Mouse (Mus musculus) left cerebral cortex, adult 11 months (tissue): ENCODE data around the gene Stip1.

Experiments used
- DNase-seq: peaks from one replicate; pipeline ENCODE4 v3.0.0; 2022; ENCODE audit warnings: low spot score

Gene Stip1

DNA sequence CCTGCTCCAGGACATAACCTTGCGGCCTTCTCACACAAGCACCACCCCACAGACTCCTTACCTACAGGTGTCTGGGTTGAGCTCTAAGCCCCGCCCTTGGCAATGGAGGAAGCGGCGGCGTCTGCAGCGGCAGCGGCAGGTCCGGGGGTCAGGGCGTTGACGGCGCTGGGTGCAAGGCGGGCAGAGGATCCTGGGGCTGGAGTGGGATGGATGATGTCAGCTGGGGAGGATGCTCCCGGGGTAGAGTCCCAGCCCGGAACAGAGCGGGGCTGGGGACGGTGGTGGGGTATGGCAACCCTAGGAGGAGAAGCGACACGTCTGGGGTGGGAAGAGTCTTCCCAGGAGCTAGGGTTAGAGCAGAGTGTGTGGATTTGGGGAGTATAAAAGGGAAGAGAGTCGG is 54.5 kb downstream of the Stip1 start:
- no peak for DNase-seq

DNA sequence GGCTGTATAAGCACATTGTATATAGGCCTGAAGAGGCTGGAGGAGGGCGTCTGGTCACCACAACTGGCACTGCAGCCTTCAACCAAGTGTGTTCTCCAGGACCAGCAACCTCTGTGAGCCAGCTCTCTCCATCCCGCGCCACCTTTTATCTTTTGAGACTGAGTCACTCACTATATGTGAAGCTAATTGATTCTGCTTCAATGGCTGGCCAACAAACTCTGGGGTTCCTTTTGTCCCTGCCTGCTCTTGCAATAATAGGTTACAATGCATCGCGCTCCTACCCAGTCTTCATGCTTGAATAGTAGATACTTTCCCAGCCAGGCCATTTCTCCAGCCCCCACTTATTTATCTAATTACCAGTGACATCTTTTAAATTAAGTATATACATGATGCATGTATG is 56.1 kb downstream of the Stip1 start:
- DNase-seq, result no peak

GRCm38 (mm10) chr19:6981465-6981864 is 58.3 kb downstream of the Stip1 start:
- no peak for DNase-seq

- DNase-seq, result peak; percentile 98
Measured at GRCm38 (mm10) chr19:6980381-6981093, 59.2 kb downstream of the Stip1 start, which contains the start of gene Fkbp2. Gene Fkbp2, minus strand, starts transcription at chr19:6980501.

GRCm38 (mm10) chr19:6979486-6980380 is 60.0 kb downstream of the Stip1 start:
- DNase-seq, result peak; percentile 98

DNA sequence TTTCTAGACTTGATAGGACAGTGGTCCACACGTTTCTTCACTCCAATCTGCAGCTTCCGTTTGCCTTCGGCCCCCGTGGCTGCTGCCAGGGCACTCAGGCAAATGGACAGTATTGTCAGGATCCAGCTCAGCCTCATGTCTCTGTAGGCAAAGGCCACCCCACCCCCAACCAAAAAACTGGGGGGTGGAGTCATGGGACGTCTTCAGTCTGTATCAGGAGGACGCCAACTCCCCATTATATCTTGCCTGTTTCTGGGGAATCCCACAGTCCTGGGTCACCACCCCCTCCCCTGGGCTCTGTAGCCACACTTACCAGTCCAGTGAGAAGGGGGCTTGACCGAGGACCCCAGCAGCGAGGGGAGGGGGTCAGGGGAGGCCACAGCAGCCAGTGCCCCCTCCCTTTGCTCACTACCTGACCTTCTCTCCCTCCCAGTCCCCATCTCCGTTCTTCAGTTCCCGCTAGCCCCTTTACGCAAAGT is 60.7 kb downstream of the Stip1 start:
- DNase-seq, result no peak

GRCm38 (mm10) chr19:6978639-6978974 is 61.2 kb downstream of the Stip1 start:
- DNase-seq, result no peak

DNA sequence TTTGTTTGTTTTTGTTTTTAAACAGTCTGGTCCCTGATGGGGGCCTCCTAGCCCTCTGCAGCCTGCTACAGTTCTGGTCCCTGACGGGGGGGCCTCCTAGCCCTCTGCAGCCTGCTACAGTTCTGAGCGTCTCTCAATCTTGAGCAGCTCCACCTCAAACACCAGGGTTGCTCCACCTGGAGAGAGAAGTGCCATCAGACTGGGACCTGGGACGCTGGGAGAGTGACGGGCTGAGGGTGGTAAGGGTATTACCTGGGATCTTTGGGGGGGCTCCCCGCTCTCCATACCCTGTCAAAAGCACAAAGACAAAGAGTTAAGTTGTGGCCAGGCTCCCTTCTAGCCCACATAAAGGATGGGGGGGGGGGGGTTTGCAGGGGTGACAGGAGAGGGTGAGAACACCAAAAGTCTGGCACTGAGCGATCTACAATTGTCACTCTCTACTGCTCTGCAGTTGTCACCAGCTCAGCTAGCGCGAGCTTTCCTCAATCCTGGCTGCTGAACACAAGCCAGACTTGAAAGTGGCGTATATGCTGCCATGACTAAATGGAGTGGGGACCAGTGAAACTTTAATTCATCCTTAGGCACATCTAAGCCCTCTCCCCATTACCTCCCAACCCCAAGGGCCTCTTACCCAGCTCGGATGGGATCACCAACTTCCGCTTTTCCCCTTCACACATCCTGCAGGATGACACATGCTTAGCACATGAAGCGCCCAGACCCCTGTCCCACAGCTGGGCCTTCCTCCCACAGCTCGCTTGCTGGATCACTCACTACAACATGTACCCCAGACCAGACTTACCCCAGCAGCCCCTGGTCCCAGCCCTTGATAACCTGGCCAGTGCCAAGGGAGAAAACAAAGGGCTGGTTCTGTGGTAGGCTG is 61.8 kb downstream of the Stip1 start:
- DNase-seq, result no peak

- no peak for DNase-seq
Measured at GRCm38 (mm10) chr19:6975537-6976521, 63.9 kb downstream of the Stip1 start, which contains the start of gene Plcb3. Gene Plcb3, minus strand, starts transcription at chr19:6976470.

GRCm38 (mm10) chr19:6974211-6975205 is 65.3 kb downstream of the Stip1 start, which contains the start of gene Ppp1r14b:
Gene Ppp1r14b, plus strand, starts transcription at chr19:6974968.
- DNase-seq, result no peak

GRCm38 (mm10) chr19:6973581-6974190 is 66.1 kb downstream of the Stip1 start:
- DNase-seq, result no peak

DNA sequence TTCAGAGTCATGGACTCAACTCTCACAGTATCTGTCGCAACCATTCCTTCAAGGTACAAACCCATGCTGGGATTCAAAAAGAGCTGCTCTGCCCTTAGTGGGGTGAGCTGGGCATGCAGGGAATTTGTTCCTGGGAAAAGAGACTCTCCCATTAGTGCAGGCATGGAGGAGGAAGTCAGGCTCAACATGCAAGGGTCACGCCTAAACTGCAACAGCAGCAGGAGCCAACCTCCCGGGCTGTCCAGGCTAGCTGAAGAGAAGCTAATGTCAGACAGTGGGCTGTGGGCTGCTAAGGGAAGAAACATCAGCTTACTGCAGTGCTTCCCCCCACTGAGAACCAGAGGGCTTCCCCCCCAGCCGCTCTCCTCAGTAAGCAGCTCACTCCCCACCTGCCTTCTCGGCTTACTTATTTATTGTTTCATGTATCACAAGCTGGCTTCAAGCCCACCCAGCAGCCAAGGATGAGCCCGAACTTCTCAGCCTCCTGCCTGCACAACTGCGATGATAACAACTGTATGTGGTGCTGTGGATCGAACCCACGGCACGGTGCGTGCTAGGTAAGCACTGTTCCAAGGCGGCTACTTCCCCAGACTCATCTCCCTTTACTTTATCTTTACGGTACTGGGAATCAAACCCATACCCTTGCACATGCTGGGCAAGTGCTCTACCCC is 67.4 kb downstream of the Stip1 start:
- DNase-seq, result no peak

GRCm38 (mm10) chr19:6971644-6972043 is 68.1 kb downstream of the Stip1 start:
- no peak for DNase-seq
